Mouse (Mus musculus): ENCODE results near the gene Cdip1.

- no peak for TF ChIP-seq POLR2A (IDR thresholded peaks at IDR 0.05; ENCODE audit: borderline replicate concordance, low read depth, low read length)
- no peak for TF ChIP-seq CTCF (IDR thresholded peaks at IDR 0.05; ENCODE audit: low read depth, low read length)
Observed at GRCm38 (mm10) chr16:4767012-4767790, 22.9 kb downstream of the Cdip1 start.
